Mouse (Mus musculus) hindlimb bud, embryonic 11.5 days (tissue): ENCODE data around the gene Cald1.

ENCODE experiments used
- DNase-seq: peaks from one replicate; pipeline ENCODE4 v3.0.0-alpha.2; 2012; ENCODE audit warnings: low read depth, low spot score; ENCODE audit errors: extremely low spot score

Cald1 gene

DNA sequence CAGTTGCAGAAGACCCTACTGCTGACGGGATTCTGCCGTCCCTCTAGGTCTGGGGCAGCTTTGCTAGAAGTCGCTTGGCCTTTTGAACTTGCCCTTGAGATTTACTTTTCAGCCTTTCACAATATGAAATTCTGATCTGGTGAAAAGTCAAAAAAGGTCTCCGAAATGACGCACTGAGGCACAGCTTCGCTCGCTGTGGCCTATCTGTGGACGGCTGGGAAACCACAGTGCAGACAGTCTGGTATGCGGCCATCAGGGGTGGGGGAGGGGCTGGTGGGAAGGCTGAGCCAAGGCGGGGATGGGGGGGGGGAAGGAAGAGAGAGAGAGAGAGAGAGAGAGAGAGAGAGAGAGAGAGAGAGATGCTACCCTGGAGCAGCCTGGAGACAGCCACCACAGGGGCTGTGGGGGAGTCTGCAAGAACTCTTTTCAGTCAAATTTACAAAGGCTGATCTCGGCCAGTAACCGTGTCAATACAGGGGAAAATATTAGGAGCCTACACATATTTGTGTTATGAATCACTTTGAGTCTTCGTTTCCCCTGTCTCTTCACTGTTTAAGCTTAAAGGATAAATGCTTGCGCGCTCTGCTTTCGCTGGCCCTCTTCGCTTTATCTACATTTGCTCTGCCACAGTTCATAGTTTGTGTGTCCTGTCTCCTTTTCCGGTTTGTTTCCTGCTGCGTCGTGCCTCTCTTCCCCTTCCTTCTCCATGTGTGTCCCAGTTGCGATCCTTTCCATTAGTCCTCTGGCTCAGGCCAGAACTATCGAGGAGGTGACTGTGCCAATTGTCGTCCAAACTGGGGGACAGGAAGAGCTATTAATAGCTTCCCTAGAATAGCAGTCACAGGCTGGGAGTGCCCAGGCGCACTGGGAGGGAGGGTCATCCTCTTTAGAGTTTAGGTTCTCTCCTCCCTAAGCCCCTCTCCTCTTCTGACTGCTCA lies 11.9 kb downstream of the Cald1 start:
- DNase-seq: no peak

- DNase-seq: no peak
Measured at GRCm38 (mm10) chr6:34613122-34613521, 14.8 kb downstream of the Cald1 start.

DNA sequence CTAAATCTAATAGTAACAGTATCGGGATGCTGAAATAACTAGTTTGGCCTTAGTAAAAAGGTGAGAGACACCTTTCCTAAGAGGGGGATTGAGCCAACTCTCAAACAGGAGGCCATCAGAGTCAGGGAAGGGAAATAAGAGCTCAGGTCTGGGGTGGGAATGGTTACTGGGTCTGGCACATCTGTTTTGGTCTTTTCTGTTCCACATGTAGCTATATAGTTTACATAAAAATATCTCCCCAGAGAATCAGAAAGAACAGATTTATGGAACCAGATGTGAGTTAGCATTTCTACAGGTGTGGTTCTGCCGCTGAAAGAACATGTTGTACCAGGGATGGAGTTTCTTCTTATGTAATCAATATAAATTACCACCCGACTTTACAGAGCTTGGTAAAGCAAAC lies 17.1 kb downstream of the Cald1 start:
- no peak for DNase-seq

GRCm38 (mm10) chr6:34619494-34619893 lies 21.2 kb downstream of the Cald1 start:
- DNase-seq: no peak

DNA sequence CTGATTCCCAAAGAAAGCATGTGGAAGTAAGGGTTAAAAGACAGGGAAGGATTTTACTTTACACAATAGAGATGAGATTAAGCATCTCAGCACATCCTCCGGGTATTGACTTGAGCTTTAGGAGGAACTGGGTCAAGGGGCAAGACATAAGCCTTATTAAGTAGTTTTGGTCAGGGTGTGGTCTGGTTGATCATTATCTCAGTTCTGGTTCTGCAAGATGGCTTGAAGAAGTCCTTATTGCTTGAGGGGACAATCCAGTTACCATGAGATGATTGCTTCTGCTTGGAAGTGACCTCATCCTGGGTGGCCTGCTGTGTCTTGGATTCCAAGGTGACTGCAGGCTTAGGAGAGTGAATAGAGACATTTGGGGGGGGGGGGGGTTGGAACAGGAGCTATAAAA lies 21.9 kb downstream of the Cald1 start:
- DNase-seq: no peak

- no peak for DNase-seq
Measured at GRCm38 (mm10) chr6:34622865-34623264, 24.6 kb downstream of the Cald1 start.

DNA sequence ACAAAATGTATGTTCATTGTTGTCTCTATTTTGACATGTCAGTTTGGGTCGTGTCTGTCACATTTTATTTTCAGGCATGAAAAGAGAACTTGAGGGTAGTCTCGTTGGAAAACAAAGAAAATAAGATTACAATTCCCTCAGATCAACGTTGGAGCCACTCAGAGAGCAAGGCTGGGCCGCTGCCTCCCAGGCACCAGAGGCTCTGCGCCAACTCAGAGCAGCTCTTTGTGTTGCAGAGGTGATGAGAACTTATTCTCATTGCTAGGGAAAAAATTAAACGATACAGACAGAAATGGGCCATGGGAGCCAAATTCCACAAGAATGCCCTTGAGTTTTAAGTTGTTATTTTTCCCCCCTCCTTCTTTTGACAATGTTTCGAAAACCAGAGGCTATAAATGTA lies 25.0 kb downstream of the Cald1 start:
- DNase-seq: no peak

GRCm38 (mm10) chr6:34624536-34624935 lies 26.2 kb downstream of the Cald1 start:
- no peak for DNase-seq

GRCm38 (mm10) chr6:34626586-34627245 lies 28.4 kb downstream of the Cald1 start:
- no peak for DNase-seq

DNA sequence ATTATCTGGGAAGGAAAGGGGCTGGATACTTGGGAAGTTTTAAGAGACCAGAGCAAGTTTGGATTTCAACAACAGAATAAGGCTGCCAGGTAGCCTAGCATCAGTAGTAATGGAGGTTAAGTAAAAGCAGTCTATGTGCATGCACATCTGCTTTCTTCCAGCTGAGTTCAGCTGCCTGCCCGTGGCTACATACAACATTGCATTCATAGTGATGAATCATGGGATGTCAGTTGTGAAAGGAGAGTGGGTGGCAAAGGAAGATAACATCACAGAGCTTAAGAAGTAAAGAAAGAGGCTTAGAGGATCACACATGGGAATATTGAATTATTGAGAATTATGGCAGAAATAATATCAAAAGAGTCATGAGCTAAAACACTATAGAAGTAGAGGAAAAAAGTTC lies 29.8 kb downstream of the Cald1 start:
- no peak for DNase-seq

DNA sequence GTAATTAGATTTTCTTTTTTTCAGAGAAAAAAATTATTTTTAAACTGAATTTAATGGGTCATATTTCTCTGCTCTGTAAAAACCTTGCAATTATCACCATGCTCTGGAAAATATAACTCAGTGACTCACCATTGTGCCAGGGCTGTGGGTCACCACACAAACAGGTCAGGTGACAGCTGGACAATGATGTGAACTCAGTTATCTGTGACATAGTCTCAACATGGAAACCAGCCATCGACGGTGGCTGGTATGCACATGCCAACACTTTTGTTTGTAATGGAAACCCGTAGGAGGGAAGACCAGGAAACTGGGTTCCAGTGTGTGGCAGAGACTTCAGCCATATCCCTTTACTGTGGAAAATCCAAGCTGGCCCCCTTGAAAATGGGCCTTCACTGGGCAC lies 35.5 kb downstream of the Cald1 start:
- DNase-seq: no peak

DNA sequence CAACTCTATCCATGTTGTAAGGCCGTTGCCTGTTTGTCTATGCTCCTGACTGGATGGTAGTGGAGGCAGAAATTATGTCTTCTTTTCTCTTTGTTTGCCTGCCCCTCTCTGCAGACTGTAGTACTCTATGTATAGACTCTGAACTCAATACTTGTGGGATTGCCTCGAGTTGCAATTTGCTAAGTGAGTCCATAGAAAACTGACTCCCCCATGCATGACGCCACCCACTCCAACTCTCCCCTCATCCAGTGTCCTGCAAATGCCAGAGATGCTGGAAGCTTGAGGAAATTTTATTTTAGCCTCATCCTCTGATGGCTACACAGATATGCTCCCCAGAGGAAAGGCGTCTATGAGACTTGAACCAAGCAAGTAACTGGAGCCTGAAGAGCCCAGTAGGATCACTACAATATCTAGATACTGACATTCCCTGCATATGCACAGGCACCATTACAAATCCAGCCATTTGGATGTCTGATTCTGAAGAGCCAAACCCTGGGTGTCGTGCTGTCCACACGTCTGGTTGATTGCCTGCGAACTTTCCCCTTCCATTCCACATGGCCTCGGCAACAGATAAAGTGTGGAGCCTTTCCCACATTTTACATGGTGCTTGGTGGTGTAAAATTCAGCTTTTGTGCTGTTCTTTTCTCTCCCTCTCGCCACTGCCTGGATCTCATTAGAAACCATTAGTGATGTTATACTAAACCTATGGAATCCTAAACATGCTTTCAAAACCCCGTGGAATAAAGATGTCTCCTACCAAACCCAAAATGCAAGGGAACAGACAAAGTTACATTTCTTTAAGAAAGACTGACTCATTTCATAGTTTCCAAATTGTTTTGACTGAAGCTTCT lies 39.5 kb downstream of the Cald1 start:
- DNase-seq: no peak

- DNase-seq: no peak
Measured at GRCm38 (mm10) chr6:34638667-34639066, 40.4 kb downstream of the Cald1 start.

GRCm38 (mm10) chr6:34640226-34640625 lies 41.9 kb downstream of the Cald1 start:
- DNase-seq: no peak

DNA sequence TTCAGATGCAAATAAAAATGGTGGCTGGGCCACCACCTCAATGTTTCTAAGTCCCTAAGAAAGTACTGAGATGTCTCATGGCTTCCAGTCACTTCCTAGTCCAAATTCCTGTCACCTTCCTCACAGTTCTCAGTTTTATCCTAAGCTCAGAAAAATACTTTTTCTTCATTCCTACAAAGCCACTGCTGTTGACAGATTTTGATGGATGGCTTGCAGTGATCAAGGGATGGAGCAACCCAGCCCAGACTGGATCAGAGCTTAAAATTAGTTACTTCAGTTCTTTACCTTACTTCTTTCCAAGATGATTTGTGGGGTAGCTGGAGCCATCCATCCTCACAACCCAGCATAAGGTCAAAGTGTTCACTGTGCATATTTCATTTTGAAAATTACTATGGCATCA lies 42.8 kb downstream of the Cald1 start:
- no peak for DNase-seq

DNA sequence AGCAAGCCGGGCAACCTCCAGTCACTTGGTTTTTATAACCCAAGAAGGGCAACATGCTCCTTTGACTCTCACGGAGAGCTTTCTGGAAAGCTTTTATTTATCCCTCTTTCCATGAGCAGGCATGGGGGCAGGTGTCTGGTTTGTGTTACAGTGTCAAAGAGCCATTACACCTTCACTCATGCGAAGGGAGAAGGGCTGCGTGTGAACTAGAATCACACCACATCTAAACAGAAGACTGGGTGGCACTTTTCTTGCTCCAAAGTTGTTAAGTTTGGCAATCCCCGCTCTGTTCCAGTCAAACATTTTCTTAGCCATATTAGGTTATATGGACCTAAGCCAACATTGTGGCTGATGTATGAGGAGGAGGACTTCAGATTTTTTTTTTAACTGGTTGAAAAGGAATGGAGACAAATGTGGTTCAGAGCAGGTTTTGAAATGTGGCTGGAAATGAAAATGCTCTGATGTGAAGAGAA lies 43.8 kb downstream of the Cald1 start:
- DNase-seq: no peak

- DNase-seq: no peak
Measured at GRCm38 (mm10) chr6:34648017-34648787, 49.9 kb downstream of the Cald1 start.

DNA sequence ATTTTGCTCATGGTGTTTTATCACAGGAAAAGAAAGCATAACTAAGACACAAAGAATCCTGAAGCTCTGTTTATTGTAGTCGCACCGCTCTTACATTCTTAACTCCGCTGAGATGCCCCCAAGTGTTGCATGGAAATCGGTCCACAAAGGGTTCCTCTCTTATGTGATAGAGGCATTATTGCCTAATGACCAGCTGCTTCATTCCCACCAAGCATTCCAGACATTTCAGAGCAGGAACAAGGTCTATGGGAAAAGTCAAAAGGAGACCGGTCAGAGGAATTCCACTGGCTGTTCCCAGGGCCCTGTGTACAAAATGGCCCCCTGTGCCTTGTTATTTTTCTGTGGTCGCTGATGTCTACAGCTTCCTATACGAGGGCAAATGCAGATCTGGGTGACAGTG lies 53.0 kb downstream of the Cald1 start:
- no peak for DNase-seq

GRCm38 (mm10) chr6:34655719-34656118 lies 57.4 kb downstream of the Cald1 start:
- DNase-seq: no peak

DNA sequence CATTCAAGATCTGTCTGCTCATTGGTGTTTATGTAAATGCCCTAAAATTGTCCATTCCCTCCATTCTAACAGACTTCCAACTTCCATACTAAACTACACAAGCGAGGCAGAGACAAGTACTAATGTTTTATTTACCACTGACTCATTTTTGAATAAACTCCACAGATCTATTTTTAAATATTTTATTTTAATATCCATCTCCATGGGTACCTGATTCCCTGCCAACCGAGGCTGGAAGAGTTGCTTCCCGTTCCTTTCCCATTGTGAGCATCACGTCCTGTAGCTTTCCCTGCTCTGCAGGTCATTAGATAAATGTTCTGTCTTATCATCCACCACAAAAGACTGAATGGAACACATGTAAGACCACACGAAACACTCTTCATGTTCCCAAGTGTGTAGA lies 60.5 kb downstream of the Cald1 start:
- no peak for DNase-seq

GRCm38 (mm10) chr6:34660724-34661123 lies 62.4 kb downstream of the Cald1 start:
- no peak for DNase-seq
